Mouse (Mus musculus) layer of hippocampus, postnatal 25 days (tissue): ENCODE measurements around the gene Il20ra. TPM values are rescaled to one million over a fixed set of nuclear protein-coding genes. Genes with fewer than 3 reads are reported as not detected.

ENCODE experiments used
- DNase-seq, 2 experiments: peaks; one replicate each; pipeline ENCODE4 v3.0.0; 2022; ENCODE audit warnings: mixed read lengths in 2 of 2, low spot score in 1 of 2; ENCODE audit errors: extremely low spot score in 1 of 2
- total RNA-seq, 2 experiments: library from RNA; stranded (reverse); gene quantifications; 2 replicates each; pipeline ENCODE4 v1.2.3; 2021

Il20ra gene
- total RNA-seq, 2 experiments from 2014 or later: not detected

GRCm38 (mm10) chr10:19746156-19746555 lies 33.8 kb downstream of the Il20ra start:
- no peak for DNase-seq

- DNase-seq: no peak
Observed at GRCm38 (mm10) chr10:19747661-19748060, 35.3 kb downstream of the Il20ra start.

- no peak for DNase-seq
Observed at GRCm38 (mm10) chr10:19765459-19765858, 53.1 kb downstream of the Il20ra start.

- peak in 1 of 2 experiments; percentile 11 for DNase-seq
Observed at GRCm38 (mm10) chr10:19779092-19779491, 66.7 kb downstream of the Il20ra start.

GRCm38 (mm10) chr10:19781365-19781764 lies 69.0 kb downstream of the Il20ra start:
- DNase-seq: peak; percentile 13 to 60

GRCm38 (mm10) chr10:19794996-19795395 lies 82.6 kb downstream of the Il20ra start:
- no peak for DNase-seq

GRCm38 (mm10) chr10:19802958-19803357 lies 90.6 kb downstream of the Il20ra start:
- no peak for DNase-seq

GRCm38 (mm10) chr10:19804763-19805162 lies 92.4 kb downstream of the Il20ra start:
- DNase-seq: no peak

Other genes with a start within 250 kb of the Il20ra start
- 10 to 100 TPM; 16.1 to 20.2 TPM for gene Ifngr1, start 120.6 kb upstream of the Il20ra start, total RNA-seq
- not detected for gene Il22ra2, start 90.6 kb upstream of the Il20ra start, total RNA-seq
- under 1 TPM; 0.44 to 0.70 TPM for gene Slc35d3, start 138.9 kb downstream of the Il20ra start, total RNA-seq
- 10 to 100 TPM; 21.9 to 23.2 TPM for gene Pex7, start 195.1 kb downstream of the Il20ra start, total RNA-seq
- gene Map3k5, start 221.9 kb downstream of the Il20ra start, total RNA-seq: 10 to 100 TPM; 22.6 to 23.5 TPM